Mouse (Mus musculus) right cerebral cortex, postnatal 14 days (tissue): ENCODE data around the gene Slc16a14.
"Not testable (repeated sequence)": the region's sequence is repeated elsewhere in the genome, so short reads cannot be mapped to it uniquely, and the experiment has no call there.

ENCODE experiments used
- DNase-seq: peaks from one replicate; pipeline ENCODE4 v3.0.0; 2022

Slc16a14 gene

GRCm38 (mm10) chr1:84934503-84935333 lies at the start of gene Slc16a14:
Slc16a14 (minus strand) TSS chr1:84935134.
- DNase-seq, result peak; percentile 55

DNA sequence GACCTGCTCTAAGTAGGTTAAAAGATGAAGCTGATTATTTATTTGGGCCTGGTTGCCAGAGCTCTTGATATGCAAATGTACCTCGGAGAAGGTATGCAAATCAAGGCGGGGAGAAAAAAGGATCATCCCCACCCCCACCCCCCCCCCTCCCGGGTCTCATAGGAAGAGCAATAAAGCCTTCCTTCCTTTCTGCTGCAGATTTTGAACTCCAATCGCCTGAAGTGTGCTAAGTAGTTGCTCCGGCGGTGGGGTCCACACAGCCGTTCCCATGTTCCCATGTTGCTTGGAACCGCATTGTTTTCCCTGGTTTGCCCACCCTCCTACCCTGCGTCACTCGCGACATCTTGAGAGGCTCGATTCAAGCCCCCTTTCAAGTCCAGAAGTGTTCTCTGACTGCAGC lies 26.8 kb upstream of the Slc16a14 start:
- DNase-seq, result not testable (repeated sequence)

- DNase-seq, result not testable (repeated sequence)
Measured at GRCm38 (mm10) chr1:84957713-84958112, 22.8 kb upstream of the Slc16a14 start.

GRCm38 (mm10) chr1:84956771-84957170 lies 21.8 kb upstream of the Slc16a14 start:
- DNase-seq, result not testable (repeated sequence)

DNA sequence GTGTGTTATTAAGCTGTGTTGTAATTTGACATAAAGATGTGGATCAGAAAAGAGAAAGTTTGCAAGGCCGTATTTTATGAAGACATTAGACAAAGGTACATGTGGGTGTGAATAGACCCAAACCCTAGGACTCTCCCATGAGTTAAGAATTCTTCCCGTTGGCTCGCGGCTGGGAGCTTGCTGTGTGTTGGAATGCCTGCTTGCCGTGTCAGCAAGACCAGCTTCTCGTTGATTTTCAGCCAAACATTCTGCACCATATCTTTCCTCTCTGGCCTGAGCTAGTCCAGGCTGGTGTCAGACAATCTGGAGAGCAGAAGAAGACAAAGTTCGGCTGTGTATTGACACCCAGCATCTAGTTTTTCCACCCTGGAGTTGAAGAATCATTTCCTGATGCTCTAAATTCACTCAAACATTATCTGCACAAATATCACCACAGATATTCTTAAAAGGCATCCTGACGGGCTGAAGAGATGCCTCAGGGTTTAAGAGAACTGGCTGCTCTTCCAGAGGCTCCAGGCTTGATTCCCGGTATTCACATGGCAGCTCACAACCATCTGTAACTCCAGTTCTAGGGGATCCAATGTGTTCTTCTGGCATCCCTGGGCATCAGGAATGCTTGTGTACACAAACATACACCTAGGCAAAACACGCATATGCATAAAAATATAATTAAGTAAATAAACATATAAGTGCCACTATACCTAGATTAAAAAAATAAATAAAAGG lies 17.7 kb upstream of the Slc16a14 start:
- DNase-seq, result no peak

GRCm38 (mm10) chr1:84951566-84951965 lies 16.6 kb upstream of the Slc16a14 start:
- no peak for DNase-seq

- DNase-seq, result no peak
Measured at GRCm38 (mm10) chr1:84947390-84947789, 12.5 kb upstream of the Slc16a14 start.

DNA sequence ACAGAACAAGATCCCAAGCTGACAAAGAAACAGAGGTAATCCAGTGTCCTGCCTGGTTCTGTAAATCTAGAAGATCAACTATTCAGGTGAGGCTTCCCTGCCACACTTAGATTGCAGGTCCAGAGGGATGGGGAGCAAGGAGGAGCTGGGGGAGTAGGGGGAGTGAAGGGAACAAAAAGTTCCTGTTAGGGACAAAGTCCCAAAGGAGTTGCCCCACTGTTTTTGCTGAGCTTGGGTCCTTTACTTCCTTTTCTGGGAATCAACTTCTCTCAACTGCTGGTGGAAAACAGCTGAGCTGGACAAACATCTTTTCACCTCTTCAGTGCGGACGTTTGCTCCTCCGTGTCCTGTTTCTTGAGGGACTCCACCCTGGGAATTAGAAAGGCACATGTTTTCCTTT lies 11.0 kb upstream of the Slc16a14 start:
- DNase-seq, result no peak

DNA sequence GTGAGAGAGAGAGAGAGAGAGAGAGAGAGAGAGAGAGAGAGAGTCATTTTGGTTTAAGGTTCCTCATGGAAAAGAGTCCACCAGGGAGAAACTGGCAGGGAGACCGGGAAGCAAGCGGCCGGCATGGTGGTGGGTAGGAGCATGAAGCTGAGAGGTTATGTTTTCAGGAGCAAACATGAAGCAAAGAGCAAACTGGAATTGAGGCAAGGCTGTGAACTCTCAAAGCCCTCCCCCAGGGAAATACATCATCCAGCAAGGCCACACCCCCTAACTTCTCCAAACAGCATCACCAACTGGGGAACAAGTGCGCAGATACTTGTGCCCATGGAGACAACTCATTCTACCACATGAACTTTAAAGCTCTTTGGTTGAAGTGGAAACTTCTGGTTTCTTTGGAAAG lies 8.6 kb upstream of the Slc16a14 start:
- no peak for DNase-seq

DNA sequence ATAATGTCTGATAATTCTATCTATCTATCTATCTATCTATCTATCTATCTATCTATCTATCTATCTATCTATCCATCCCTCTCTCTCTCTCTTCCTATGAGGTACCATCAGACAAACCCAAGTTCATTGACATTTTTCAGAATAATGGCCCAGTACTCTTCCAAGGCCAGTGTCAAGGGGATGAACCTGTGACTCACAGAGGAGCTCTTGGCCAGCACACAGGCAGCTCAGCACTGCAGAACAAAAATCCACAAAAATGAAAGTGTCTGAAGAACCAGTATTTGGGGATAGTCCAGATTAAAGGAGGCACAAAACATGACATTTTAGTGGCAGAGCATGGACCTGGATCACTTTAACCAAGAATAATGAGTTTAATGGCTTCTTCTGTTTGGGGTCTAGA lies 7.7 kb upstream of the Slc16a14 start:
- DNase-seq, result no peak

DNA sequence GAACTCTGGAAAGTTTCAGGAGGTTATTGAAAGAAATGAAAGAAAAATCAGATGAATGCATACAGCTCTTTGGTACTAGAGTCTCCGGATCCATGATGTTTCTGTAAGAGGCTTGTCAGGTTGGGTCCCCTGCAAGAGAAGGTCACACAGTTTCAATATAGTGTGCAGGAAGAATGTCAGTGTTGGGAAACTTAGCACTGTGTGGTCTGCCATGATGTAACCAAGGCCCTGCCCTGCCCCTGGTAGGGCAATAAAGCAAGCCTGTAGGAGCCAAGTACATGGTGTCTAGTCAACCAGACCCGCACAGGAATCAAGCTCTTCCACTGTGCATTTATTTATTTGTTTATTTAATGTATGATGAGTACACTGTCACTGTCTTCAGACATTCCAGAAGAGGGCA lies 5.4 kb upstream of the Slc16a14 start:
- DNase-seq, result no peak

GRCm38 (mm10) chr1:84939466-84939865 lies 4.5 kb upstream of the Slc16a14 start:
- DNase-seq, result no peak

DNA sequence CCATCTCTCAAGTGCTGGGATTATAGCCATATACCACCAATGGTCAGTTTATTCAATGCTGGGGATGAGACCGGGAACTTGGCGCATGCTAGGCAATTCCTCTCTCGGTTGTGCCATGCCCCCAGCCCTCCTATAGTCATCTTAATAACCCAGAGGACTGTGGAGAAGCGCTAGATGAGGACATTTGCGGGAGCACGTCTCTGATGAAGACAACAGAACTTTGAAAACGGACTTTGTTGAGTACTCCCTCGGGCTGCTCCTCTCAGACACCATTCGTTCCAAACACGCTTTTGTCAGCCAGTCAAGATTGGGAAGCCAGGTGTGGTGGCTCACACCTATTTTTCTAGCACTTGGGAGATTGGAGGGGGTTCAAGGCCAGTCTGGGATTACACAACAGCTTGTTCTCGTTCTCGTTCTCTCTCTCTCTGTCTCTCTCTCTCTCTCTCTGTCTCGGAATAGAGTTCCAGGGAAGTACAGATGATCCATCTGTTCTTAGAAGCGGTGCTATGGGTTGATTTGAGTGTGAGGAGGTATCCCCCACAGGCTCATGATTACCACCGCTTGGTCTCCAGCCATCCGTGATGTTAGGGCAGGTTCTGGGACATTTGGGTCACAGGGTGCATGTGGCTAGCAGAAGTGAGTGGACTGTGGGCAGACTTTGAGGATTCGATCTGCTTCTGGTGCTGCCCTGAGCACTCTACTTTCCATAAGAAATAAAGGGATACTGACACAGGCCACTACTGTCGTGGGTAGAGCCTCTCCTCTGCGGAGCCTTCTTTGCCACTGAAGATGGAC lies 2.0 kb upstream of the Slc16a14 start:
- no peak for DNase-seq

GRCm38 (mm10) chr1:84935668-84936067 lies 734 bp upstream of the Slc16a14 start:
- DNase-seq, result peak; percentile 86

DNA sequence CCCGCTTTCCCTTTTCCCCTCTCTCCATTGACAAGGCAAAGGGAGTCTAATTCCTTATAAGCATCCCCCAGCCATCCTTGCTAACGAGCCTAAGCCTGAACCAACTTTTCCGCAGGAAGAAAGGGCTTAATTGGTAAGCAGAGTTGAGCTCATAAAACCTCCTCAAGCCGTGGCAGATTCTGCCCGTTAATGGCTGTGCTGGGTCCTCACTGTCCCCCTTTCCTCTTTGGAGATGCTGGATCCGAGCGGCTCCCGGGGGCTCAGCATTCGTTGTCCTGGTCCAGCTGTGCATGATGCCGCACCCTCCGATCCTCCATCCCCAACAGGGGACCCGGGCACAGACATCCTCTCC lies 807 bp downstream of the Slc16a14 start:
- no peak for DNase-seq

DNA sequence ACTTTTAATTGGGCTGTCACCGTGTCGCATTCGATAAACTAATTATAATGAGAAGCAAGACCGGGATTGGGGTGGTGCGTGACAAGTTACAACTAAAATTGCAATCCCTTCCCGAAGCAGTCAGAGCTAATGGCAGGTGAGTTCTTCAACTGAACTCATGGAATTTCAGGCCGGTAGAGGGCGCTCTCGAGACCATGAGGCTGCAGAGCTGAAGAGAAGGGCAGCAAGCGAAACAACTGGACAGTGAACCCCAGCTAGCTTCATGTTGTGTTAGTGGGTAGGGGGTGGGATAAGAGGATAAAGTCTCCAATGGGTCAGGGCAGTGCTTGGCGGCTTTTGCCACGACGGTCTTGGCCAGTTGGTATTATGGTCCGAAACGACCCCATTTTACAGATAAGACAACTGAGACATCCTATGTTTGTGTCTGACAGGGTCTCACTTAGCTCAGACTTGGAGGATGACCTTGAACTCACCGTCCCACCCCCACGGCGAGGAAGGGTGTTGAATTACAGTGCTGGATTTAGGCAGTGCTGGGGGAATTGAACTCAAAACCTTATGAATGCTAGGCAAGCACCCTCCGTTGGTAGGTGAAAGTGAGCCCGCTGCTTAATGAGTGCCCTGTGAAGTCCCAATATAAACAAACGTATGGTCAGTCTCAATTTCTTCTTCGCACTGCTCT lies 1.3 kb downstream of the Slc16a14 start:
- DNase-seq, result peak; percentile 94

DNA sequence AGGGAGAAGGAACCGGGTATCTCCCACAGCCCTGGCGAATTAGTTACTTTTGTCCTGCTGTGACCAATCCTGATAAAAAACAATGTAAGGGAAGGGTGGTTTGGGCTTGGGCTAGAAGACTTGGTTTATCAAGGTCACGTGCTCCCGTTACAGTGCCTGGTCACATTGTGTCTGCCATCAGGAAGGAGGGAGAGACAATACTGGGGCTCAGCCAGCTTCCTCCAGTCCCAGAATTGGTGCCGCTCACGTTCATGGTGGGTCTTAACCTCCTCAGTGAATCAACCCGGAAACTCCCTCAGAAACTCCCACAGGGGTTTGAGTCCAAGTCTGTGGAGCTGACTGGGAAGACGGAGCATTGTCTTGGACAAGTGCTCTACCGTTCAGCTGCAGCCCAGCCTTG lies 9.3 kb downstream of the Slc16a14 start:
- no peak for DNase-seq

DNA sequence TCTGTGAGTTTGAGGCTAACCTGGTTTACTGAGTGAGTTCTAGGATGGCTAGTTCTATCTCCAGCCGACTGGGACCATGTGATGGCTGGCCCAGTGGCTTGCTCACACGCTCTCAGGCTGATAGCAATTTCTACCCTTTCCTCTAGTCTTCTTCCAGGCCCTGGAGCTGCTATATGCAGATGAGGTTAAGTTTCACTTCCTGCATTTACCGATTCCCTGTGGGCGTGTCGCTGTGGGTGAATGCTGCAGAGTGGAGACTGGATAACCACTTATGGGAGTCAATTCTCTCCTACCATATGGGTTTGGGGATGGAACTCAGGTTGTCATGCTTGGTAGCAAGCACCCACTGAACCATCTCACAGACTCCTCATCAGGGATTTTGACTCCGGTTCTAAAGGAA lies 10.8 kb downstream of the Slc16a14 start:
- no peak for DNase-seq

GRCm38 (mm10) chr1:84923432-84923831 lies 11.5 kb downstream of the Slc16a14 start:
- no peak for DNase-seq

GRCm38 (mm10) chr1:84918865-84919264 lies 16.1 kb downstream of the Slc16a14 start:
- no peak for DNase-seq

GRCm38 (mm10) chr1:84915010-84915409 lies 19.9 kb downstream of the Slc16a14 start:
- DNase-seq, result no peak

- no peak for DNase-seq
Measured at GRCm38 (mm10) chr1:84912571-84912970, 22.4 kb downstream of the Slc16a14 start.
